Mouse (Mus musculus): Measurements from ENCODE around the gene Flt3. TPM values are rescaled to one million over a fixed set of nuclear protein-coding genes. Genes with fewer than 3 reads are reported as not detected.

Flt3 gene
- total and polyA plus RNA-seq, 3 experiments, result 0.01 TPM; not detected in 2

DNA sequence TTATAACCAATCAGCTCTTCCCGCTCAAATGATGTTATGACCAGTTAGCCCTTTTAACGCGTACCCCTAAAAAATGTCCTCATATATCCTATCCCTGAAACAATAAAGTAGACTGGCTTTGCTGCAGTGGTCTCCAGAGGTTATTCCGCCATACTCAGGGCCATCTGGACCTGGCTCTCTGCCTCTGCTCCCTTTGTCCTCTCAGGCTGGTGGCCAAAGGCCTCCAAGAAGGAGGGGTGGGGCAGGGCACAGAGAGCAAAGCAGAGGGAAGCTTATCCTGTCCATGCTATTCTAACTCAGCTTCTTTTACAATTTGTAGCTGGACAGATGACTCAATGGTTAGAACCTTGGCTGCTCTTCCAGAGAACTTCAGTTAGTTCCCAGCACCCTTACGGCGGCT is 32.1 kb downstream of the Flt3 start:
- TF ChIP-seq KAT2A (conservative IDR thresholded peaks at IDR 0.05; ENCODE audit: low read depth, low read length), result no peak
- TF ChIP-seq POLR2AphosphoS2 (IDR thresholded peaks at IDR 0.05; ENCODE audit: low read length), result no peak
- no peak for TF ChIP-seq RAD21 (IDR thresholded peaks at IDR 0.05; ENCODE audit: low read depth, low read length)
- Histone ChIP-seq H3K9ac (ENCODE audit: control insufficient read depth, low read depth, low read length, poor library complexity, severe bottlenecking) (no peak overlapping the region), H3K27ac (ENCODE audit: control insufficient read depth, low read depth, low read length) (no peak overlapping the region), H3K9me3 (replicated peaks; ENCODE audit: insufficient read depth, low read length) (no peaks in the 10 kb centered on the region), H3K4me1 (ENCODE audit: control insufficient read depth in 1 of 2, insufficient read depth in 2 of 2, low read length in 2 of 2) (no peaks in the 10 kb centered on the region), H3K79me2 (ENCODE audit: control insufficient read depth, insufficient read depth, low read length, poor library complexity) (no peaks in the 10 kb centered on the region), H3K27me3 (ENCODE audit: control insufficient read depth in 1 of 2, insufficient read depth in 2 of 2, low read length in 2 of 2) (no peaks in the 10 kb centered on the region), H3K36me3 (ENCODE audit: control insufficient read depth in 1 of 2, insufficient read depth in 2 of 2, low read length in 2 of 2) (no peaks in the 10 kb centered on the region), H3K4me3 (ENCODE audit: control insufficient read depth in 1 of 2, insufficient read depth in 1 of 2, low read depth in 2 of 2, low read length in 2 of 2) (no peak overlapping the region)
- DNase-seq (ENCODE audit: low read depth, low spot score), result no peak

DNA sequence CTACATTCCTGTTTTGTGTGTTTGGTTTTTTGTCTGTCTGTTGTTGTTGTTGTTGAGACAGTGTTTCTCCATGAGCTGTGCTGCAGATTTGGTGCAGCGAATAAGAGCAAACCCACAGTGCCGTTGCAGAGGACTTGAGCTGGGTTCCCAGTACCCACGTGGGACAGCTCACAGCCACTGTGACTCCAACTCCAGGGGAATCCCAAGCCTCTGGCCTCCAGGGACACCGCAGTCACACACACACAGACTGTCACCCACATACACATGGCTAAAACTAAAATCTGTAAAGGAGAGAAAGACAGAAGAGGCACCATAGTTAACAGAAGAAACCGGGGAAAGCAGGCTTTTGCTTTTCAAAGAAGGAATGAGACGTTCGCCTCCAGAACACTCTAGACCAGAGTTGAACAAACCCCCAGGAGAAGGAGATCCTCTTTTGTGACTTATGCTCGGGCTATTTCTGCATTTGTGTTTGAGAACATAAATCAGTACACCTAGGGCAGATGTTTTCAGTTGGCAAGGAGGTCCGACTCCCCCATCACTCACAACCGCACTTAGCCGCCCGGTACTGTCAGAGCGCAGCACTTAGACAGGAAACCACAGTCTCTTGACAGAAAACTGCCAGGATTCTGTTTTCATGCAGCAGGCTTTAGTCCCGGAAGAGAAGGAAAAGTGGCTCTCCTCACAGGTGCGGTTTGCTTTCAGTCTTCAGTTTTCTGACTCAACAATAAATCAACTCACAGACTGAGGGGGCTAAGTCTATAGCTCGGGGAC is 34.1 kb downstream of the Flt3 start:
- Histone ChIP-seq H3K27me3 (ENCODE audit: control insufficient read depth in 1 of 2, insufficient read depth in 2 of 2, low read length in 2 of 2) (no peaks in the 10 kb centered on the region), H3K27ac (ENCODE audit: control insufficient read depth, low read depth, low read length) (no peak overlapping the region), H3K79me2 (ENCODE audit: control insufficient read depth, insufficient read depth, low read length, poor library complexity) (no peaks in the 10 kb centered on the region), H3K4me1 (ENCODE audit: control insufficient read depth in 1 of 2, insufficient read depth in 2 of 2, low read length in 2 of 2) (no peaks in the 10 kb centered on the region), H3K9ac (ENCODE audit: control insufficient read depth, low read depth, low read length, poor library complexity, severe bottlenecking) (no peak overlapping the region), H3K36me3 (ENCODE audit: control insufficient read depth in 1 of 2, insufficient read depth in 2 of 2, low read length in 2 of 2) (no peaks in the 10 kb centered on the region), H3K9me3 (replicated peaks; ENCODE audit: insufficient read depth, low read length) (no peaks in the 10 kb centered on the region), H3K4me3 (ENCODE audit: control insufficient read depth in 1 of 2, insufficient read depth in 1 of 2, low read depth in 2 of 2, low read length in 2 of 2) (no peak overlapping the region)
- no peak for DNase-seq (ENCODE audit: low read depth, low spot score)
- TF ChIP-seq CTCF (IDR thresholded peaks at IDR 0.05 in 2 of 3, conservative IDR thresholded peaks at IDR 0.05 in 1 of 3; ENCODE audit: control insufficient read depth in 1 of 3, insufficient read depth in 1 of 3, low read depth in 2 of 3, low read length in 3 of 3, poor library complexity in 1 of 3, severe bottlenecking in 1 of 3) (no peak), POLR2AphosphoS5 (IDR thresholded peaks at IDR 0.05; ENCODE audit: borderline replicate concordance, low read depth, low read length) (no peak), NELFE (IDR thresholded peaks at IDR 0.05; ENCODE audit: low read depth, low read length) (no peak), JUND (IDR thresholded peaks at IDR 0.05; ENCODE audit: low read depth, low read length) (no peak), ETS1 (IDR thresholded peaks at IDR 0.05; ENCODE audit: low read depth, low read length) (no peak), POLR2AphosphoS2 (IDR thresholded peaks at IDR 0.05; ENCODE audit: low read length) (no peak), BHLHE40 (IDR thresholded peaks at IDR 0.05; ENCODE audit: borderline replicate concordance, low read depth, low read length) (no peak), SMC3 (IDR thresholded peaks at IDR 0.05; ENCODE audit: low read depth, low read length) (no peak), CHD1 (IDR thresholded peaks at IDR 0.05; ENCODE audit: low read depth, low read length) (no peak), RCOR1 (IDR thresholded peaks at IDR 0.05; ENCODE audit: low read depth, low read length) (no peak), ELF1 (IDR thresholded peaks at IDR 0.05; ENCODE audit: low read depth, low read length) (no peak), MEF2A (IDR thresholded peaks at IDR 0.05; ENCODE audit: extremely low read depth, insufficient replicate concordance, low read depth, low read length, poor library complexity, severe bottlenecking) (no peak), KAT2A (conservative IDR thresholded peaks at IDR 0.05; ENCODE audit: low read depth, low read length) (no peak), MXI1 (IDR thresholded peaks at IDR 0.05; ENCODE audit: low read depth, low read length) (no peak), EP300 (IDR thresholded peaks at IDR 0.05; ENCODE audit: low read depth in 1 of 2, low read length in 2 of 2) (no peak), RAD21 (IDR thresholded peaks at IDR 0.05; ENCODE audit: low read depth, low read length) (no peak)

Measured in MEL (cell line).